Mouse (Mus musculus) myocyte (in vitro differentiated cells): ENCODE results near the gene Psap.

Experiments
- MYOG ChIP-seq, 3 experiments: IDR thresholded peaks; one replicate each; pipeline ENCODE4 v1.6.1; 2011; ENCODE audit warnings: control low read depth in 2 of 3, low read depth in 2 of 3, mild to moderate bottlenecking in 2 of 3; ENCODE audit not compliant: insufficient read length in 2 of 3, control insufficient read depth in 1 of 3, insufficient read depth in 1 of 3
- POLR2A ChIP-seq: IDR thresholded peaks from one replicate; pipeline ENCODE4 v1.6.1; 2011; ENCODE audit warnings: low read depth, mild to moderate bottlenecking, control low read depth, moderate library complexity; ENCODE audit not compliant: insufficient read length

DNA sequence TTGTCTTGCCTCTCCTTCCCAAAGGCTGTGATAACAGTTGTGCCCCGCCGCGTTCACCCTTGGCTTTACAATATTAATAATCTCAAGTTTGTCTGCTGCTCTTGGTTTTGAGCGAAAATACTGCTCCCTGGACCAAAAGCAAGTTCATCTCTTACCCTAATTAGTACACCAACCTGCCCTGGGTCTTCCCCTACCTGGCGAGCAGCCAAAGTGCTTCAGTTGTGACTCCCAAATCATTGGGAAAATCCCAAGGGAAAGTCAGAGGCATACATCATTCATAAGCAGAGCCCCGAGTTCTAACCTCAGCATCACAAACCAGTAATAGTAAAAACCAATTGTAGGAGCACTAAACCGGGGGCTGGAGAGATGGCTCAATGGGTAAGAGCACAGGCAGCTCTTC is 31.8 kb upstream of the Psap start:
- TF ChIP-seq POLR2A: no peak
- TF ChIP-seq MYOG (IDR thresholded peaks at IDR 0.05; ENCODE audit: control insufficient read depth in 1 of 3, insufficient read depth in 1 of 3, insufficient read length in 2 of 3, low read depth in 2 of 3): no peak
